Mouse (Mus musculus): Measurements from ENCODE around the gene Abca13.

The Abca13 gene

GRCm38 (mm10) chr11:9666648-9667255, 475.0 kb downstream of the Abca13 start:
- DNase-seq (ENCODE audit: low read depth in 1 of 2, low spot score in 2 of 2): no peak

- no peak for DNase-seq (ENCODE audit: low read depth in 1 of 2, low spot score in 2 of 2)
These were observed 477.7 kb downstream of the Abca13 start for GRCm38 (mm10) chr11:9669430-9669829.

GRCm38 (mm10) chr11:9684952-9685351, 493.2 kb downstream of the Abca13 start:
- no peak for DNase-seq (ENCODE audit: low read depth in 1 of 2, low spot score in 2 of 2)

GRCm38 (mm10) chr11:9705190-9705589, 513.4 kb downstream of the Abca13 start:
- DNase-seq (ENCODE audit: low read depth in 1 of 2, low spot score in 2 of 2): no peak

GRCm38 (mm10) chr11:9727810-9728490, 536.2 kb downstream of the Abca13 start:
- no peak for DNase-seq (ENCODE audit: low read depth in 1 of 2, low spot score in 2 of 2)

GRCm38 (mm10) chr11:9731300-9731699, 539.6 kb downstream of the Abca13 start:
- no peak for DNase-seq (ENCODE audit: low read depth in 1 of 2, low spot score in 2 of 2)
